Mouse (Mus musculus): ENCODE data around the gene Adm.

DNA sequence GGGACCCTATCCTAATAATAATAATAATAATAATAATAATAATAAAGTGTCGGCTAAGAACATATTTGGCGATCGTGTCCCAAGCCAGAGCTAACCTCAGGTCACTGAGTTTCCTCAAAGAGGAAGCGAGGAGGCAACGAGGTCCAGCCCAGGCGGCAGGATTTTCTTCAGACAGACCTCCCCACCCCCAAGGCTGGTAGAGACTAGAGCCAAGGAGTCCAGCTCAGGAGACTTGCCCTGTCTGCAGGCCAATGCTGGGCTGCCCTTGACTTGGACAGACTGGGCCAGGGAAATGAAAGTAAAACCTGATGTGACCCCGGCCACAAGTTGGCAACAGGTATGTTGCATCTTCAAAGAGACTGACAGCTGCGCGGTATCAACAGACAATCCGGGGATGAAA lies 2.0 kb upstream of the Adm start:
- TF ChIP-seq CTCF (IDR thresholded peaks at IDR 0.05; ENCODE audit: borderline replicate concordance, extremely low read depth, insufficient read depth, insufficient read length) = no peak
- no peak for TF ChIP-seq POLR2A (IDR thresholded peaks at IDR 0.05; ENCODE audit: borderline replicate concordance, extremely low read depth, insufficient read depth, insufficient read length, poor library complexity, severe bottlenecking)

Measured in brain, embryonic 14.5 days (tissue).